Mouse (Mus musculus): ENCODE measurements around the gene Pth.

GRCm38 (mm10) chr7:113434286-113434685 lies 45.9 kb upstream of the Pth start:
- peak; percentile 68 for TF ChIP-seq CTCF (IDR thresholded peaks at IDR 0.05; ENCODE audit: low read depth)
- no peak for TF ChIP-seq EP300 (IDR thresholded peaks at IDR 0.05; ENCODE audit: low read depth)
